Mouse (Mus musculus): ENCODE measurements at regions not wholly inside any gene's neighbourhood (a gene's known extent, or its start where the extent isn't known, plus 50 kb on each side); places are given as distances from the start of the nearest gene placed in this dataset.

GRCm38 (mm10) chr17:55281276-55281675 is 163.9 kb upstream of the St6gal2 start:
- TF ChIP-seq ZNF384 (IDR thresholded peaks at IDR 0.05; ENCODE audit: low read depth, low read length) (no peak), HCFC1 (IDR thresholded peaks at IDR 0.05; ENCODE audit: borderline replicate concordance, insufficient read depth, low read length) (no peak), MAFK (IDR thresholded peaks at IDR 0.05; ENCODE audit: insufficient read depth, low read depth, low read length) (no peak), ZC3H11A (IDR thresholded peaks at IDR 0.05; ENCODE audit: borderline replicate concordance, low read depth, low read length) (no peak), CHD2 (IDR thresholded peaks at IDR 0.05; ENCODE audit: low read depth, low read length) (no peak)

Data from ES-E14 (cell line).